Comparison of ENCODE assay signal across 31 mouse cellular contexts in the genomic region with DNA sequence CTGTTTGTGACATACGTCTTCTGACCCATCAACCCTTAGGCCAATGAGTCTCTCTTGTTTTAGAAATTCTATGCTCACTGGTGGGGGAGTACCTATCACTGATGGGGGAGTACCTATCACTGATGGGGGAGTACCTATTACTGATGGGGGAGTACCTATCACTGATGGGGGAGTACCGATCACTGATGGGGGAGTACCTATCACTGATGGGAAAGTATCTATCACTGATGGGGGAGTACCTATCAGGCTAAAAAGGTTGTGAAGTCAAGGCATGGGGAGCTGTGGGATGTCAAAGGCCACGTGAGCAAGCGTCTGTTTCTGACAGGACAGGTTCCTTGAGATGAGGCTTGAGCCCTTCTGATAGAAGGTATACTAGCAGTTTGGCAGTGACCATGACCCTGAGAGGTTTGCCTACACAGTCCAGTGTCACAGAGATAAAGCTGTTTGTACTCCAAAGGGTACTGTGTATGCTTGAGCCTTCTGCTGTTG.
"Had no signal": no experiment of that assay in that cellular context is flagged by ENCODE, and none has a peak within 500 bp of the region (broad histone marks: within the 10 kb centered on the region; RNA-seq: fewer than 3 reads in every experiment).

No protein-coding gene starts in this region.

- H3K27ac ChIP-seq: limb, embryonic 10.5 days; limb, embryonic 12.5 days; limb, embryonic 13.5 days; limb, embryonic 15.5 days; liver, embryonic 12.5 days; liver, embryonic 13.5 days; liver, embryonic 14.5 days; liver, embryonic 15.5 days; lung, embryonic 15.5 days; macrophage; midbrain, embryonic 10.5 days; midbrain, embryonic 12.5 days; midbrain, embryonic 13.5 days; midbrain, embryonic 15.5 days; neural tube, embryonic 12.5 days; neural tube, embryonic 13.5 days had no signal

- H3K27me3 ChIP-seq: limb, embryonic 12.5 days; limb, embryonic 13.5 days; limb, embryonic 15.5 days; liver, embryonic 12.5 days; liver, embryonic 13.5 days; liver, embryonic 15.5 days; lung, embryonic 15.5 days; midbrain, embryonic 12.5 days; midbrain, embryonic 13.5 days; midbrain, embryonic 15.5 days; neural tube, embryonic 12.5 days; neural tube, embryonic 13.5 days had no signal

- H3K9me3 ChIP-seq: limb, embryonic 10.5 days; limb, embryonic 12.5 days; limb, embryonic 13.5 days; limb, embryonic 15.5 days; liver, embryonic 12.5 days; liver, embryonic 13.5 days; liver, embryonic 15.5 days; lung, embryonic 15.5 days; megakaryocyte, embryonic 14.5 days; midbrain, embryonic 10.5 days; midbrain, embryonic 12.5 days; midbrain, embryonic 13.5 days; midbrain, embryonic 15.5 days; neural tube, embryonic 12.5 days; neural tube, embryonic 13.5 days had no signal

- H3K4me2 ChIP-seq: limb, embryonic 12.5 days; limb, embryonic 13.5 days; limb, embryonic 15.5 days; liver, embryonic 11.5 days; liver, embryonic 12.5 days; liver, embryonic 13.5 days; liver, embryonic 15.5 days; lung, embryonic 14.5 days; lung, embryonic 15.5 days; midbrain, embryonic 11.5 days; midbrain, embryonic 12.5 days; midbrain, embryonic 13.5 days; midbrain, embryonic 15.5 days; neural tube, embryonic 12.5 days; neural tube, embryonic 13.5 days had no signal

- H3K36me3 ChIP-seq: limb, embryonic 10.5 days; limb, embryonic 12.5 days; limb, embryonic 13.5 days; limb, embryonic 15.5 days; liver, embryonic 12.5 days; liver, embryonic 13.5 days; liver, embryonic 15.5 days; lung, embryonic 15.5 days; midbrain, embryonic 10.5 days; midbrain, embryonic 12.5 days; midbrain, embryonic 13.5 days; midbrain, embryonic 15.5 days; neural tube, embryonic 12.5 days; neural tube, embryonic 13.5 days had no signal

- H3K4me3 ChIP-seq: limb, embryonic 10.5 days; limb, embryonic 12.5 days; limb, embryonic 13.5 days; limb, embryonic 15.5 days; liver, embryonic 12.5 days; liver, embryonic 13.5 days; liver, embryonic 15.5 days; lung, embryonic 15.5 days; megakaryocyte, embryonic 14.5 days; midbrain, embryonic 10.5 days; midbrain, embryonic 12.5 days; midbrain, embryonic 13.5 days; midbrain, embryonic 15.5 days; myocyte; neural tube, embryonic 12.5 days; neural tube, embryonic 13.5 days had no signal

- DNase-seq: liver; liver, embryonic 13.5 days; liver, postnatal 0 days; lung, adult 18-20 months; lung, adult 2 months; lung, embryonic 14.5 days; lung, postnatal 10 days; lung, postnatal 14 days; lung, postnatal 36 days; midbrain, embryonic 14.5 days had no signal

- H3K4me1 ChIP-seq: limb, embryonic 10.5 days; limb, embryonic 12.5 days; limb, embryonic 13.5 days; limb, embryonic 15.5 days; liver, embryonic 12.5 days; liver, embryonic 13.5 days; liver, embryonic 15.5 days; megakaryocyte, embryonic 14.5 days; midbrain, embryonic 12.5 days; midbrain, embryonic 13.5 days; midbrain, embryonic 15.5 days; neural tube, embryonic 12.5 days; neural tube, embryonic 13.5 days had no signal

- ATAC-seq: liver, embryonic 12.5 days; liver, postnatal 0 days; lung, postnatal 0 days; midbrain, embryonic 13.5 days; midbrain, embryonic 15.5 days; midbrain, embryonic 16.5 days had no signal

- H3K9ac ChIP-seq: limb, embryonic 12.5 days; limb, embryonic 13.5 days; limb, embryonic 15.5 days; liver, embryonic 12.5 days; liver, embryonic 13.5 days; liver, embryonic 14.5 days; liver, embryonic 15.5 days; liver, postnatal 0 days; lung, embryonic 14.5 days; lung, embryonic 15.5 days; midbrain, embryonic 12.5 days; midbrain, embryonic 13.5 days; midbrain, embryonic 15.5 days; neural tube, embryonic 12.5 days; neural tube, embryonic 13.5 days had no signal
